Mouse (Mus musculus) urinary bladder, postnatal 25 days (tissue): Measurements from ENCODE around the gene Rarg.
A peak's percentile ranks its signal among the peaks of the same experiment; 100 is the strongest.

Source experiments
- DNase-seq: peaks from one replicate; pipeline ENCODE4 v3.0.0; 2022; ENCODE audit warnings: low spot score

Rarg gene

DNA sequence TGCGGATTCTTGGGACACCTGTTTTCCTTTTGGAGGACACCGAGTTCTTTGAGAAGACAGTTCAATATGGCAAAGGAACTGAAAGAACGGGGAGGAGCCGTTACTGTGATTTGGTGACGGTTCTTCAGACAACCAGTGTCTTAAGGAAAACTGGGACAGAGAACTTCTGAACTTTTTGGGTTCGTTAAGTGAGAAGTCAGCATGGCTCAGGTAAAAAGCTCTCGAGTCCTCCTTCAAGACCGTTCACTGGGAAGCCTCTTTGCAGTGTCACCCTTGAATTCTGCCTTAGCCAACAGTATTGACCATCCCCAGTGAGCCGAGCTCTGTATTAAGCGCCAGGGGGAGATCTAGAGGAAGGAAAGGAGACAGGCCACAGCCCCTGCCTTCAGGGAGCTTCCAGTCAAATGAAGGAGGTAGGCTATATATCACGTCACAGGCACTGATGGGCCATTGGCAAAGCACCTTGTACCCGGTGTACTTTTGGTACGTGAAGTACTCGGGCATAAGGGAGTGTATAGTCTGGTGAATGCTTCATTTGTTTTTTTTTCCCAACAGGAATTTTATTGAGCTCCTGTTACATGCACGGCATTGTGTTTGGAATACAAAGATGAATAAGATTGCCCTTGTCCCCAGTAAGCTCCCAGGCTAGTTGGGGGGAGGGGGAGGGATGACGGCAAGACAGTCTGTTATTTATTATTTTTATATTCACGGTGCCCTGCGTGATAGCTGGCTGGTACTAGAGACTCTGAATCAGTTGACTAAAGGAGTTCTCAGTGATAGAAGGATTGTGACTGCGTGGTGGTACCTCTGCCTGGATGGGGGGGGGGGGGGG, 52.4 kb downstream of the Rarg start, which contains the start of gene Csad:
Csad (minus strand) TSS at position 51 of the 832 bp plus-strand sequence.
- no peak for DNase-seq

DNA sequence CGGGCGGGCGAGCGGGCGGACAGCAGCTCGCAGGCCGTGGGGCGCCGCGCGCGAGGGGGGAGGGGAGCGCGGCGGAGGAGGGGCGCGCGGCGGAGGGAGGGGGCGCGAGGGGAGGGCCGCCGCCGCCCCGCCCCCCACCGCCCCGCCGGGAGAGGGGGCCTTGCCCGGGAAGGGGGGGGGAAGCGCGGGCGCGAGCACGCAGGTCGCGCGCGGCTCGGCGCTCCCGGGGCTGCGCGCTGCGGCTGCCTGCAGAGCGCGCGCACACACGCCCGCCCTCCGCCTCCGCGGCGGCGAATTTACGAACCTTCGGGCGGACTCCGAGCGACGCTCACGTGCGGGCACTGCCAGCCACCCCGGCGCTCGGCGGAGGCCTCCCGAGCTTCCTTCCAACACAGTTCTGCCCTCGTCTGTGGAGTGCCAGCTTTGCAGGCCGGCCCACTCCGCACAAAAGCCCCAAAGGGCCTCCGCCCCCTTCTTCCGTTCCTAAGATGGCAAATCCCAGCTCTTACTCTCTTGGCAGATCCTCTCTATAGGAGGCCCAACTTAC, 53.4 kb downstream of the Rarg start:
- DNase-seq: peak; percentile 60

- DNase-seq: peak; percentile 88
Observed at GRCm38 (mm10) chr15:102202971-102203834, 54.1 kb downstream of the Rarg start, which contains the start of gene Zfp740. Gene Zfp740, plus strand, starts transcription at chr15:102203249.

- no peak for DNase-seq
Observed at GRCm38 (mm10) chr15:102198841-102199240, 58.5 kb downstream of the Rarg start.

- no peak for DNase-seq
Observed at GRCm38 (mm10) chr15:102195373-102195772, 61.9 kb downstream of the Rarg start.

DNA sequence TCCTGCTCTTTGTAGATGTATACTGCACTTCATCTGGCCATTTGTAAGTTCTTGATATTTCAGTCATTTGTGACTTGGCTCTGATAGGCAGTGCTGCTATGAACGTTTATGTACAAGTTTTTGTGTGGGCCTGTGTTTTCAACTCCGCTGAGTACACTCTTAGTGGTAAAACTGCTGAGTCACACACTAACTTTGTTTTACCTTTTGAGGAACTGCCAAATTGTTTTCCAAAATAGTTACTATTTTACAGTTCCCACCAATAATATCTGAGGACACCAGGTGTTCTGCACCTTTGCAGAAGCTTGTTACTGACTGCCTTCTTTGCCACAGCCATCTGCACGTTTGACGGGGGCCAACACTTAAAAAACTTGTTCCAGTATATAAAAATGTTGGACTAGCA, 62.9 kb downstream of the Rarg start:
- no peak for DNase-seq

GRCm38 (mm10) chr15:102193652-102194051, 63.7 kb downstream of the Rarg start:
- no peak for DNase-seq

GRCm38 (mm10) chr15:102192820-102193386, 64.4 kb downstream of the Rarg start:
- DNase-seq: no peak

DNA sequence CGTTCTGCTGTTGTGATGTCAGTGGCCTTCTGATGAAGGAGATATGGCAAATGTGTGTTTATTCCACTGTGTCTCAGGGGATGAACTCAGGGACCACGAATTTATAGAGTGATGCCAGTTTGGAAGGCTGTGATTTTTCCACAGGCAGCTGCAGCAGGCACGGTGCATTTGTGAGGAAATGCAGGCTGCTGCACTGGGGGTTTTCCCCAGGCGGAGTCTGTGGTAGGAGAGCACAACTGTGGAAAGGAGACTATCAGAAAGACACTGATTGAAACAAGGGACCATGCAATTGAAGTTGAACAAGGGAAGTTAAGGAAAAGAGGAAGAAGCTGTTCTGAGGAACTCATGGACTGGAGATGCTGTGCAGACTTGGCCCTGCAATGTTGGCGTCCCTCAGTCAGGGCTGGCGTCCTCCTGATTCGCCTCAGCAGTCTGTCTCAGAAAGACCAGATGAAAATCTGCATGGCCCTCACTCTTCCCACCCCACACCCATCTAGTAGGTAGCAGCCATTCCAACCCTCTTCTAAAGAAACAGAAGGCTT, 65.0 kb downstream of the Rarg start:
- DNase-seq: no peak

DNA sequence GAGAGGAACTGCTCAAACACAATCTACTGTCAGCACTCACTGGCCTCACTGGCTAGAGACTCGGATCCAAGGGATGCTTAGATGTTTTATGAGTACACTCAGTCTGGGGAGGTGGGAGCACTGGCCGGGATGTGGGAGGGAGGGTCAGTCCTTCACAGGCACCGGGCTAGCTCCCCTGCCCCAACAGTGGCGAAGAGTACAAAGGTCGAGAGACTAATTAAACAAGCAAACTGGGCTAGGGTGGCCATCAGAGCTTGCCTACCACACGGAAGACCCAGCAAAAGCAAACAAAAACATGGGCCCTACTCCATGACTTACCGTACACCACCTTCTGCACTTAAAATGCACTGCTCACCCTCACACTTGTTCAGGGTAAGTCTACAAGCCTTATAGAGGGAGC, 65.6 kb downstream of the Rarg start:
- no peak for DNase-seq

DNA sequence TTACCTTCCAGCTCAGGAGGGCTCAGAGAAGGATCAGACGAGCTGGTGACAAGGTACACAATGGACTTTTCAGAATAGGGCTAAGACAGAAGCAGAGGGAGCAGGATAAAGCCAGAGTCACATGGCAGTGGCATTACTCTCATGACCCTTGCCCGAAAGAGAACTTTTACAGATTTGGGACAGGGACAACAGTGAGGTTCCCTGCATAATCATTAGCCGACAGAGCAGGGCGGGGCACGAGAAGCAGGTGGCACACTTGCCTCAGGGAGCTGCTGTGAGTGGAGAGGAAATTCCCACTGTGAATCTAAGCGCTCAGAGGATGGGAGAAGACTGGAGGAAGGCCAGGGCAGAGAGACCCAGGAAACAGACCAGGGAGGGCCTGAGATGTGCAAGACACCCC, 68.4 kb downstream of the Rarg start:
- no peak for DNase-seq

DNA sequence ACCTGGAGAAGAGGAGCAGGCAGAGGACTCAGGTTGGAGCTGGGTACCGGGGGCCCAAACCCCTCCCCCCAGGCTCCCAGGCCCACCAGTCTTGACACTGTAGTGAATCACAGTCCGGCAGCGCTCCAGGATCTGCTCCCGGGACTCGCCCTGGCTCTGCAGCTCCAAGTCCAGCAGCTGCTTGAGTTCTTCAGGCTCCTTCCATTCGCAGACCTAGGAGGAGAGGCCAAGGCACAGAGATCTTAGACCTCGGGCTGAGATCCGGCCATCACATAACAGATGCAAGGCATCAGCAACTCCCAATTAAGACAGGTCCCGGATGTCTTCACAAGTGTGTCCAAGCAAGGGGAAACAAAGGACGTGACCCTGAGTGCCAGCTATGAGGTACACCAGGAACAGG, 69.2 kb downstream of the Rarg start:
- DNase-seq: peak; percentile 40

DNA sequence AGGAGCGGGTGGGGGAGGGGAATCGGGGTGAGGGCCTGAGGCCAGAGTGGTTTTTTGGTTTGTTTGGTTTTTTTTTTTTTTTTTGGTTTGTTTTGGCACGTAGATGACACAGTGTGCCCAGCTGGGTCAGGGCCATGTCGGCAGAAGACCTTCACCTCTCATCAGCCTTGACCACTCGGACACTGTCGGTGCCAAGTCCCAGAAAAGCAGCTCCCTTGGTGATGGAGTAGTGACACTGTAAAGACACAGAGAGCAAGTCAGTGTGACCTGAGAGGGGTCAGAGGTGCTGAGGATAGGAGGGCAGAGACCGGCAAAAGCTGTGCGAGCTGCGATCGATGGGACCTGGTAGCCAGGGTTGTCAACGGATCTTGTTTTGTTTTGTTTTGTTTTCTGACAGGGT, 71.1 kb downstream of the Rarg start:
- no peak for DNase-seq
